Mouse (Mus musculus) forebrain, embryonic 14.5 days (tissue): ENCODE results near the gene Dnajc16. TPM values are rescaled to one million over a fixed set of nuclear protein-coding genes. Genes with fewer than 3 reads are reported as not detected.
A peak's percentile ranks its signal among the peaks of the same experiment; 100 is the strongest.

Source experiments
- ATAC-seq: fragments of 200-750 bp; cut with Nextera tagmentation; 2 replicates; pipeline ENCODE4 v1.8.0; 2017; ENCODE audit warnings: mild to moderate bottlenecking, moderate library complexity
- DNase-seq: peaks from one replicate; pipeline ENCODE4 v3.0.0-alpha.2; 2015; ENCODE audit warnings: low spot score
- H3K27ac ChIP-seq: fragments of 300-500 bp; sonication (generic); 2 replicates; pipeline ENCODE4 v1.5.1; 2014; ENCODE audit warnings: low read depth, mild to moderate bottlenecking, control low read depth, low read length, moderate library complexity
- H3K27me3 ChIP-seq: fragments of 300-500 bp; sonication (generic); replicated peaks from 2 replicates; pipeline ENCODE4 v1.6.1; 2014; ENCODE audit warnings: low read length, control low read depth, mixed read lengths; ENCODE audit not compliant: control insufficient read depth, insufficient read depth
- H3K36me3 ChIP-seq: fragments of 300-500 bp; sonication (generic); 2 replicates; pipeline ENCODE4 v1.6.1; 2014; ENCODE audit warnings: low read length, control low read depth; ENCODE audit not compliant: control insufficient read depth, insufficient read depth
- H3K4me1 ChIP-seq: fragments of 300-500 bp; sonication (generic); 2 replicates; pipeline ENCODE4 v1.6.1; 2014; ENCODE audit warnings: antibody characterized with exemption, low read length, control low read depth; ENCODE audit not compliant: control insufficient read depth, insufficient read depth
- H3K4me2 ChIP-seq: fragments of 300-500 bp; sonication (generic); 2 replicates; pipeline ENCODE4 v1.6.1; 2014; ENCODE audit warnings: mild to moderate bottlenecking, control low read depth, low read length
- H3K4me3 ChIP-seq: fragments of 300-500 bp; sonication (generic); 2 replicates; pipeline ENCODE4 v1.5.1; 2014; ENCODE audit warnings: low read depth, low read length, control low read depth
- H3K9ac ChIP-seq: fragments of 300-500 bp; sonication (generic); 2 replicates; pipeline ENCODE4 v1.6.1; 2014; ENCODE audit warnings: mild to moderate bottlenecking, low read length, control low read depth, moderate library complexity
- H3K9me3 ChIP-seq: fragments of 300-500 bp; sonication (generic); replicated peaks from 2 replicates; pipeline ENCODE4 v1.6.1; 2016; ENCODE audit warnings: low read length, control low read depth, mixed read lengths; ENCODE audit not compliant: control insufficient read depth
- WGBS: fragments of 180-500 bp; shearing (Covaris S2); extraction: QIAGEN DNeasy Blood & Tissue Kit; methylation state at CpG from one replicate; pipeline ENCODE4 v1.1.7; 2014; 5-methylcytosine and 5-hydroxymethylcytosine counted together
- polyA plus RNA-seq: library from polyadenylated mRNA; unstranded; fragments of >200 nt; fragmentation: Nextera tagmentation; extraction: Ambion mirVana; gene quantifications from 2 replicates; pipeline ENCODE4 v1.2.1, GENCODE M21; 2014

Gene Dnajc16
- polyA plus RNA-seq, 1 experiment from 2014 or later: 3.6 TPM

DNA sequence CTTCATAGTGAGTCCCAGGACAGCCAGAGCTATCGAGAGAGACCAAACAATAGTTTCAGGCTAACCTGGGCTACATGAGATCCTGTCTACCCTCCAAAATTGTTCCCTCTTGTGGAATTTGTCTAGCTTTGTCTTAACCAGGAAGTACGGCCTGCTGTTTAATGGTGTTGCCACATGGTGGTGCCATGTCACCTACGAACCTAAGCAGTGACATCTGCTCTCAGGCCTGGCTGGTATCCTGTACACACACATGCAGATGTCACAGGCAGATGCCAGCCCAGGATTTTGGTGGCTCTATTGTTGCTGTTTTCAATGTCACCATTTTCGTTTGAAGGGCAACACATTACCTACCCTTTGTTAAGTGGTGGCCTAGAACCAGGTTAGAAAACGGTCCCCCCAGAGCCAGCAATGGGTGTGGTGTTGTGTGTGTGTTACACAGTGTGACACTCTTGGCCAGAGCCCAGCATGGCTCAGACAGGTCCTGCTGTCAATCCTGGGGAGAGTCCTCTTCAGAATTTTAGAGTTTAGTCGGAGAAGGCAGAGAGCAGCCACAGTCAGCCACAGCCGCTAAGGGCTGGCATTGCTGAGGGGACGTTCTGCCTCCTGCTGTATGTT, 19.2 kb upstream of the Dnajc16 start:
- Histone ChIP-seq H3K9me3 (no peaks in the 10 kb centered on the region), H3K27ac (no peak overlapping the region), H3K27me3 (no peaks in the 10 kb centered on the region), H3K4me3 (no peak overlapping the region), H3K9ac (no peak overlapping the region), H3K36me3 (peaks cover 94% of the 10 kb centered on the region), H3K4me1 (no peaks in the 10 kb centered on the region), H3K4me2 (no peak overlapping the region)
- ATAC-seq (peak; percentile 26; the same call in 1 of the 2 replicates), DNase-seq (peak; percentile 73)
- WGBS: 81% methylated on average over 8 of the region's 8 CpGs

DNA sequence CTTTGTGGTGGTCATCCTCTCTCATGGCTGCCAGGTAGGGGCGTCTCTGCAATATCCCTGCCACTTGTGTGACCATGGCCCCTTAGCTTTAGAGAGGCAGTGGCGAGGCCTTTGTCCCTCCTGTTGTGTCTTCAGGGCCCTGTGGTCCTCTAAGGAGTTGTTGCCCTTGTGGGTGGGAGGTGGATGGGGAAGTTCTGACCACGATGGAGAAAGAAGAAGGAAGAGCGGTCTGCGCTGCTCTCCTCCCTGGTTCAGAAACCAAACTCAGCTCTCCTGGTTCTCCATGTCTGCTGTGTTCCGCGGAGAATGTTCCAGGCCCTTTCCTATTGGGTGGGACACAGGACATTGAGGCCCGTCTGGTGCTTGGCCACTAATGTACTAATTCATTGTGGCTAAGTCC, 15.2 kb upstream of the Dnajc16 start:
- Histone ChIP-seq H3K4me3 (no peak overlapping the region), H3K27me3 (no peaks in the 10 kb centered on the region), H3K9ac (no peak overlapping the region), H3K36me3 (peaks cover 70% of the 10 kb centered on the region), H3K4me2 (no peak overlapping the region), H3K4me1 (no peaks in the 10 kb centered on the region), H3K27ac (no peak overlapping the region), H3K9me3 (no peaks in the 10 kb centered on the region)
- WGBS: 95% methylated on average over 8 of the region's 8 CpGs
- DNase-seq (no peak), ATAC-seq (no peak)

DNA sequence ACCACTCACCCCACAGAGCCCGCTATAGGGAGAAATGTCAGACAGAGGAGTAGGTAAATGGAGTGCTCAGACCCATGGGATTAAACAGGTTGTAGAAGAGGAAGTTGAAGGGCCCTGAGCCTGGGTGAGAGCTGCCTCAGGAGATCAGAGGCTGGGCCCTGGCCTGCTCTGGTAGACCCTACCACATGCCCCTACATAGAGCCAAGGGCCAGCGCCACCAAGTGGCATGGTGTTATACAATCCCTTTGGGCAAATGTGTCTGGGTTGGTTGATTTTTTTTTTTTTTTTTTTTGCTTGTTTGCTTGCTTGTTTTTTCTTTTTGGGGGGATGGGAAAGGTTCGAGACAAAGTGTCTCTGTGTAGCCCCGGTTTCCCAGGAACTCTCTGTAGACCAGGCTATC, 13.4 kb upstream of the Dnajc16 start:
- DNase-seq: no peak
- ATAC-seq: no peak
- H3K27me3 ChIP-seq: no peaks in the 10 kb centered on the region

DNA sequence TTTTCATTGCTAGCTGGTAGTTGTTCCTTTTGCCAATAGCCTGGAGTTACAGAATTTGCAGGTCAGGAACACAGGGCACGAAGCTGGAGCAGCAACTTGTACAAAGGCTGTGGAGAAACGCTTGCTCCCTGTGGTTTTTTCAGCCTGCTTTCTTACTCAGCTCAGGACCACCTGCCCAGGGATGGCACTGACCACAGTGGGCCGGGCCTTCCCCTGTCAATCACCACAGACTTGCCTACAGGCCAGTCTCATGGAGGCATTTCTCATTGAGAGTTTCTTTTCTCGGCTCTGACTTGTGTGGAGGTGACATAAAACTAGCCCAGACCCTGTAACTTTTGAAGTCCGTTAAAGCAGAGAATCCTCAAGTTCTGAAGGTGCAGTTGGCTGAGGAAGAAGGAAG, 6.8 kb upstream of the Dnajc16 start:
- Histone ChIP-seq H3K4me2 (no peak overlapping the region), H3K4me3 (no peak overlapping the region), H3K9me3 (no peaks in the 10 kb centered on the region), H3K27me3 (no peaks in the 10 kb centered on the region), H3K9ac (no peak overlapping the region), H3K36me3 (peaks cover 8% of the 10 kb centered on the region; the same call in 1 of the 2 replicates), H3K27ac (no peak overlapping the region), H3K4me1 (peaks cover 8% of the 10 kb centered on the region; the same call in 1 of the 2 replicates)
- no peak for ATAC-seq
- WGBS: 94% methylated on average over 5 of the region's 5 CpGs
- DNase-seq: no peak

More for the DNA sequence above, 13.4 kb upstream of the Dnajc16 start:
- Histone ChIP-seq H3K4me1 (no peaks in the 10 kb centered on the region), H3K4me3 (no peak overlapping the region), H3K4me2 (no peak overlapping the region), H3K27ac (no peak overlapping the region), H3K36me3 (peaks cover 55% of the 10 kb centered on the region), H3K9me3 (no peaks in the 10 kb centered on the region), H3K9ac (no peak overlapping the region)
- WGBS: 86% methylated on average over 4 of the region's 4 CpGs

DNA sequence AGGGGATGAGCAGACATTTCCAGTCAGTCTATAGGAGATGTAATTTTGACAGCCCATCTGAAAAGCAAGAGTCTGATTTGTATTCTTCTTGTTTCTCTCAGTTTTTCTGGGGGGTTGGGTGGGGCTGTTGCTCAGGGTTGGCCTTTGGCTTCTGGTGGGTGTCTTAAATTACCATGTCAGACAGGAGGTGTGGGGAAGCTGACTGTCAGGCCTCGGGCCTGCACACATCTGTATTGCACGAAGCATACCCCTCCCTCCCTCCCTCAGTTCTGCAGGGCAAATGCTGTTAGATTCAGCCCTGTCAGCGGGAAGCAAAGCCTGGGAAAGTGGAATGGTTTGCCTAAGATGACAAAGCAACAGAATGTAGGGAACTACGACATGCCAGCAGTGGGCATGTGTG, 6.2 kb upstream of the Dnajc16 start:
- ATAC-seq: no peak
- WGBS: 93% methylated on average over 4 of the region's 4 CpGs
- H3K4me2 ChIP-seq: no peak overlapping the region

DNA sequence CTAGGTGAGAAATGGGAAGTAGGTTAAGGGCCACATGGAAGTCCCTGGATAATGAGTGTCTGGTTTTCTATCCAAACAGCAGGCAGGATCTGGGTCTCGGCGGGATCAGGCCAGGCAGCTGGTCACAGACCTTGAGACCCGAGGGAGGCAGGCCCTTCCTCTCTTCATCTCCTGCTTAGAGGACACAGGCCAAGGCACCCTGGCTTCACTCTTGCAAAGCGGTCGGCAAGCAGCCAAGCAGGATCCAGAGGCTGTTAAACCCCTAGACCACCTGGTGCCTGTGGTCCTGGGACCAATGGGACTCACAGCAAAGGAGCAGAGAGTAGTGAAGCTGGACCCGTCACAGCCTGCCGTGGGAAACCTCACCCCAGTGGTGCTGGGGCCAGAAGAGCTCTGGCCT, 5.6 kb upstream of the Dnajc16 start:
- Histone ChIP-seq H3K36me3 (peaks cover 8% of the 10 kb centered on the region; the same call in 1 of the 2 replicates), H3K4me2 (no peak overlapping the region), H3K27ac (no peak overlapping the region), H3K9ac (no peak overlapping the region), H3K4me1 (peaks cover 8% of the 10 kb centered on the region; the same call in 1 of the 2 replicates), H3K4me3 (no peak overlapping the region), H3K27me3 (no peaks in the 10 kb centered on the region), H3K9me3 (no peaks in the 10 kb centered on the region)
- ATAC-seq: no peak
- no peak for DNase-seq
- 91% methylated on average over 7 of the region's 7 CpGs for WGBS

More for the DNA sequence above, 6.2 kb upstream of the Dnajc16 start:
- no peak overlapping the region for H3K9ac ChIP-seq
- no peak overlapping the region for H3K4me3 ChIP-seq
- DNase-seq: no peak
- H3K36me3 ChIP-seq: peaks cover 8% of the 10 kb centered on the region; the same call in 1 of the 2 replicates
- H3K27ac ChIP-seq: no peak overlapping the region
- no peaks in the 10 kb centered on the region for H3K27me3 ChIP-seq
- H3K9me3 ChIP-seq: no peaks in the 10 kb centered on the region
- peaks cover 8% of the 10 kb centered on the region; the same call in 1 of the 2 replicates for H3K4me1 ChIP-seq

DNA sequence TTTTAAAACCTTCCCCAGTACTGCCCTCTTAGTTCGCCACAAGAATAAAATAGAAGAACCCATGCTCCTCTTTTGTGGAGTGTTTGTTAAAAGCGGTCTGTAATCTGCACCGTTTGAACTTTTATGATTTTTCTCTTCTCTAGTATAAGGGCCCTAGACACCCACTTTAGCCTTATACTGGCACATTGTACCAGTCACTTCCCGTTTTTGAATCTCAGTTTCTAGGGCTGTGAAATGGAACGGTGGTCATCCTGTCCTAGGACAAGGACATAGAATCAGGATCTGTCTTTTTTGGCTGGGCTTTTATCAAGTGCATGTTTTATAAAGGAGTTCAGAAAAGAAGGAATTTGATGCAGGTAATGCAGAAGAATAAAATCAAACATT, 3.4 kb upstream of the Dnajc16 start:
- Histone ChIP-seq H3K9me3 (no peaks in the 10 kb centered on the region), H3K27ac (peak overlapping the region; percentile 89), H3K9ac (peak overlapping the region; percentile 77), H3K36me3 (peaks cover 8% of the 10 kb centered on the region; the same call in 1 of the 2 replicates), H3K4me1 (peaks cover 13% of the 10 kb centered on the region), H3K27me3 (no peaks in the 10 kb centered on the region), H3K4me3 (peak overlapping the region; percentile 73), H3K4me2 (peak overlapping the region; percentile 64)
- ATAC-seq: no peak
- 17% methylated on average over 5 of the region's 5 CpGs for WGBS
- DNase-seq: no peak

DNA sequence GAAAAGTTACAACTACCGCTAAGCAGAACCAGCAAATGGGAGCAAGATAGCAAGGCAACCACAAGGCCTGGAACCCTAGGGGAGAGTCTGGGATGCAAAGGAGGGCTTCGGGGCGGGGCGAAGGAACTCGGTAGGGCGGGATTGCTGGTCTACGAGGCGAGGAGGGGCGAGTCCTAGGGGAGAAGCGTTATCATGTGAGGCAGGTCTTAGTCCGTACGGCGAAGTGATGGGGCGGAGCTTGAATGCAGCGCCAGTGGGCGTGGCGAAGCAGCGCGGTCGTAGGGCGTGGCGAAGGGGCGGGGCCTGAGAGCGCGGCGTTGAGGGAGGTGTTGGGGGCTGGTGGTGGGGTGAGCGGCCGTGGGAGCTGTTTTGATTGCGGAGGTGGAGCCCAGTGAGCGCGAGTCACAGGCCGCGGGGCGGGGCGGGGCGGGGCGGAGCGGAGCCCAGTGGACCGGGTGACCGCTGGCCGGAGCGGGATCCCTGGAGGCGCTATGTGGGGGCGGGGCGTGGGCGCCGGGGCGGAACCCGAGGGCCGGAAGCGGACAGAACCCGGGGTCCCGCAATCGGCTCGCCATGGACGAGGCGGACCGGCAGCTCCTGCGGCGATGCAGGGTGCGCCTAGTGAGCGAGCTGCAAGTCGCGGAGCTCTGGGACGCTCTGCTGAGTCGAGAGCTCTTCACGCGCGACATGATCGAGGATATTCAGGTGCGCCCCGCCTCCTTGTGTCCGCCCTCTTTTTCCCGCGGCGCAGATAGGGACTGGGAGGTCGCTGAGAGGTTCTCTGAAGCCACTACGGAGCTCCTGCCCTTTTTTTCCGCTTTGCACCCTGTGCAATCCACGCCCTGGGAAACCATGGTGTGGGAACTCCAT, 2.8 kb upstream of the Dnajc16 start, which contains the start of gene Casp9:
Gene Casp9, plus strand, starts transcription at position 331 of the 870 bp plus-strand sequence.
- DNase-seq (peak; percentile 96), ATAC-seq (peak; percentile 78)
- Histone ChIP-seq H3K27me3 (no peaks in the 10 kb centered on the region), H3K27ac (peak within 1 kb of the TSS; percentile 89), H3K4me1 (peaks cover 13% of the 10 kb centered on the region), H3K9me3 (no peaks in the 10 kb centered on the region), H3K9ac (peak within 1 kb of the TSS; percentile 77), H3K4me3 (peak within 1 kb of the TSS; percentile 73), H3K4me2 (peak within 1 kb of the TSS; percentile 64), H3K36me3 (peaks cover 10% of the 10 kb centered on the region)
- WGBS: under 1% methylated on average over 55 of the region's 80 CpGs
